Mouse (Mus musculus): Measurements from ENCODE around the gene Drg2. TPM values are rescaled to one million over a fixed set of nuclear protein-coding genes. Genes with fewer than 3 reads are reported as not detected.

Drg2 gene
- polyA plus RNA-seq, 1 experiment from 2014 or later: 100 TPM

Other genes with a start within 250 kb of the Drg2 start
- 42.5 and 44.8 TPM in 2 replicates for gene Srebf1, start 232.0 kb upstream of the Drg2 start, polyA plus RNA-seq (2015; fragmentation: Nextera tagmentation; extraction: Ambion mirVana)
- 69.2 and 79.3 TPM in 2 replicates for gene Tom1l2, start 101.7 kb upstream of the Drg2 start, polyA plus RNA-seq (2015; fragmentation: Nextera tagmentation; extraction: Ambion mirVana)
- gene Drc3, start 101.3 kb upstream of the Drg2 start, polyA plus RNA-seq (2015; fragmentation: Nextera tagmentation; extraction: Ambion mirVana): 6.0 and 7.8 TPM in 2 replicates
- gene Gid4, start 37.4 kb upstream of the Drg2 start, polyA plus RNA-seq (2015; fragmentation: Nextera tagmentation; extraction: Ambion mirVana): 22.2 and 24.7 TPM in 2 replicates
- gene Atpaf2, start 36.1 kb upstream of the Drg2 start, polyA plus RNA-seq (2015; fragmentation: Nextera tagmentation; extraction: Ambion mirVana): 45.9 and 47.6 TPM in 2 replicates
- gene Myo15, start 14.7 kb downstream of the Drg2 start, polyA plus RNA-seq (2015; fragmentation: Nextera tagmentation; extraction: Ambion mirVana): 0.26 and 0.40 TPM in 2 replicates
- 16.5 and 20.2 TPM in 2 replicates for gene Alkbh5, start 81.8 kb downstream of the Drg2 start, polyA plus RNA-seq (2015; fragmentation: Nextera tagmentation; extraction: Ambion mirVana)
- 42.9 and 52.3 TPM in 2 replicates for gene Llgl1, start 245.1 kb downstream of the Drg2 start, polyA plus RNA-seq (2015; fragmentation: Nextera tagmentation; extraction: Ambion mirVana)